Mouse (Mus musculus) CH12.LX (cell line): Measurements from ENCODE around the gene Tbx1.

Experiments used
- CTCF ChIP-seq, 2 experiments: IDR thresholded peaks in 1 of 2; conservative IDR thresholded peaks in 1 of 2; 2 replicates each; pipeline ENCODE4 v1.5.1; 2011 to 2012; ENCODE audit warnings: low read depth in 2 of 2, low read length in 2 of 2, improper control_type of control experiment in 1 of 2, inconsistent platforms in 1 of 2, mild to moderate bottlenecking in 1 of 2, moderate library complexity in 1 of 2
- ELF1 ChIP-seq: IDR thresholded peaks from 2 replicates; pipeline ENCODE4 v1.6.1; 2014; ENCODE audit warnings: low read depth, mild to moderate bottlenecking, inconsistent platforms, low read length, improper control_type of control experiment
- EP300 ChIP-seq: IDR thresholded peaks from 2 replicates; pipeline ENCODE4 v1.6.1; 2011; ENCODE audit warnings: low read length, improper control_type of control experiment
- HCFC1 ChIP-seq: IDR thresholded peaks from 2 replicates; pipeline ENCODE4 v1.6.1; 2012; ENCODE audit warnings: low read depth, mild to moderate bottlenecking, inconsistent platforms, low read length, improper control_type of control experiment
- JUN ChIP-seq: IDR thresholded peaks from 2 replicates; pipeline ENCODE4 v1.6.1; 2011; ENCODE audit warnings: low read depth, mild to moderate bottlenecking, low read length, improper control_type of control experiment, moderate library complexity; ENCODE audit not compliant: insufficient read depth
- MYC ChIP-seq: IDR thresholded peaks from 2 replicates; pipeline ENCODE4 v1.6.1; 2011; ENCODE audit warnings: low read depth, mild to moderate bottlenecking, improper control_type of control experiment, low read length
- SIN3A ChIP-seq: IDR thresholded peaks from 2 replicates; pipeline ENCODE4 v1.6.1; 2012; ENCODE audit warnings: low read length, improper control_type of control experiment, inconsistent platforms
- TCF12 ChIP-seq: IDR thresholded peaks from 2 replicates; pipeline ENCODE4 v1.6.1; 2014; ENCODE audit warnings: low read depth, mild to moderate bottlenecking, inconsistent platforms, low read length, improper control_type of control experiment

GRCm38 (mm10) chr16:18586076-18586905, 4.2 kb downstream of the Tbx1 start:
- TF ChIP-seq MYC (no peak), JUN (no peak), HCFC1 (no peak), EP300 (no peak), CTCF (conservative IDR thresholded peaks at IDR 0.05 in 1 of 2, IDR thresholded peaks at IDR 0.05 in 1 of 2; ENCODE audit: low read depth in 2 of 2, low read length in 2 of 2) (no peak), ELF1 (no peak), SIN3A (no peak), TCF12 (no peak)
